Mouse (Mus musculus) MEL (cell line): ENCODE data around the gene Slco3a1. TPM values are rescaled to one million over a fixed set of nuclear protein-coding genes. Genes with fewer than 3 reads are reported as not detected.

Experiments
- DNase-seq: peaks from one replicate; pipeline ENCODE4 v3.0.0; 2011; ENCODE audit warnings: low read depth, low spot score
- H3K27ac ChIP-seq: 2 replicates; pipeline ENCODE4 v1.5.1; 2012; ENCODE audit warnings: low read depth, mild to moderate bottlenecking, control low read depth, low read length, moderate library complexity; ENCODE audit not compliant: control insufficient read depth
- H3K27me3 ChIP-seq, 2 experiments: fragments of 150-350 bp in 1 of 2; sonication (generic) in 1 of 2; 2 replicates each; pipeline ENCODE4 v1.6.1; 2012; ENCODE audit warnings: low read length in 2 of 2, mild to moderate bottlenecking in 2 of 2, improper control_type of control experiment in 1 of 2, moderate library complexity in 1 of 2; ENCODE audit not compliant: insufficient read depth in 2 of 2, control insufficient read depth in 1 of 2
- H3K36me3 ChIP-seq, 2 experiments: 2 replicates each; pipeline ENCODE4 v1.6.1; 2012 to 2014; ENCODE audit warnings: low read length in 2 of 2, improper control_type of control experiment in 1 of 2, inconsistent platforms in 1 of 2, mild to moderate bottlenecking in 1 of 2; ENCODE audit not compliant: insufficient read depth in 2 of 2, control insufficient read depth in 1 of 2
- H3K4me1 ChIP-seq, 2 experiments: fragments of 150-350 bp in 1 of 2; sonication (generic) in 1 of 2; 2 replicates each; pipeline ENCODE4 v1.6.1; 2012; ENCODE audit warnings: low read length in 2 of 2, improper control_type of control experiment in 1 of 2, mild to moderate bottlenecking in 1 of 2; ENCODE audit not compliant: insufficient read depth in 2 of 2, control insufficient read depth in 1 of 2
- H3K4me3 ChIP-seq, 2 experiments: fragments of 150-350 bp in 1 of 2; sonication (generic) in 1 of 2; 2 replicates each; pipeline ENCODE4 v1.5.1; 2012; ENCODE audit warnings: low read depth in 2 of 2, low read length in 2 of 2, mild to moderate bottlenecking in 2 of 2, moderate library complexity in 2 of 2, control low read depth in 1 of 2, improper control_type of control experiment in 1 of 2; ENCODE audit not compliant: control insufficient read depth in 1 of 2, insufficient read depth in 1 of 2
- H3K79me2 ChIP-seq: 2 replicates; pipeline ENCODE4 v1.6.1; 2012; ENCODE audit warnings: mild to moderate bottlenecking, low read length, moderate library complexity; ENCODE audit not compliant: control insufficient read depth, poor library complexity, insufficient read depth
- H3K9ac ChIP-seq: 2 replicates; pipeline ENCODE4 v1.6.1; 2012; ENCODE audit warnings: low read depth, mild to moderate bottlenecking, control low read depth, low read length, moderate library complexity; ENCODE audit not compliant: control insufficient read depth, poor library complexity, severe bottlenecking
- H3K9me3 ChIP-seq: fragments of 150-350 bp; sonication (generic); replicated peaks from 2 replicates; pipeline ENCODE4 v1.6.1; 2012; ENCODE audit warnings: mild to moderate bottlenecking, low read length, improper control_type of control experiment, moderate library complexity; ENCODE audit not compliant: insufficient read depth
- CHD1 ChIP-seq: IDR thresholded peaks from 2 replicates; pipeline ENCODE4 v1.6.1; 2012; ENCODE audit warnings: low read depth, mild to moderate bottlenecking, inconsistent platforms, low read length, improper control_type of control experiment
- CTCF ChIP-seq, 3 experiments: IDR thresholded peaks in 2 of 3; conservative IDR thresholded peaks in 1 of 3; 2 replicates each; pipeline ENCODE4 v1.5.1; 2011 to 2012; ENCODE audit warnings: low read length in 3 of 3, low read depth in 2 of 3, mild to moderate bottlenecking in 2 of 3, improper control_type of control experiment in 1 of 3, inconsistent platforms in 1 of 3, mixed read lengths in 1 of 3, moderate library complexity in 1 of 3; ENCODE audit not compliant: control insufficient read depth in 1 of 3, insufficient read depth in 1 of 3, poor library complexity in 1 of 3, severe bottlenecking in 1 of 3
- E2F4 ChIP-seq: IDR thresholded peaks from 2 replicates; pipeline ENCODE4 v1.6.1; 2011; ENCODE audit warnings: low read depth, low read length, improper control_type of control experiment, borderline replicate concordance
- ETS1 ChIP-seq: IDR thresholded peaks from 2 replicates; pipeline ENCODE4 v1.6.1; 2012; ENCODE audit warnings: low read depth, mild to moderate bottlenecking, inconsistent platforms, low read length, improper control_type of control experiment, moderate library complexity
- GATA1 ChIP-seq: IDR thresholded peaks from 2 replicates; pipeline ENCODE4 v1.6.1; 2011; ENCODE audit warnings: low read depth, low read length, improper control_type of control experiment
- HCFC1 ChIP-seq: IDR thresholded peaks from 2 replicates; pipeline ENCODE4 v1.6.1; 2012; ENCODE audit warnings: low read depth, mild to moderate bottlenecking, inconsistent platforms, low read length, improper control_type of control experiment, moderate library complexity
- MAFK ChIP-seq: IDR thresholded peaks from 2 replicates; pipeline ENCODE4 v1.6.1; 2011; ENCODE audit warnings: low read depth, mild to moderate bottlenecking, low read length, improper control_type of control experiment, borderline replicate concordance
- MAX ChIP-seq: IDR thresholded peaks from 2 replicates; pipeline ENCODE4 v1.6.1; 2011; ENCODE audit warnings: low read length, improper control_type of control experiment
- MXI1 ChIP-seq: IDR thresholded peaks from 2 replicates; pipeline ENCODE4 v1.6.1; 2011; ENCODE audit warnings: mild to moderate bottlenecking, low read depth, low read length, improper control_type of control experiment
- MYC ChIP-seq: IDR thresholded peaks from 2 replicates; pipeline ENCODE4 v1.6.1; 2011; ENCODE audit warnings: low read depth, mild to moderate bottlenecking, low read length, improper control_type of control experiment, moderate library complexity
- NELFE ChIP-seq: IDR thresholded peaks from 2 replicates; pipeline ENCODE4 v1.6.1; 2011; ENCODE audit warnings: low read depth, low read length, improper control_type of control experiment
- NRF1 ChIP-seq: IDR thresholded peaks from 2 replicates; pipeline ENCODE4 v1.6.1; 2014; ENCODE audit warnings: low read depth, mild to moderate bottlenecking, inconsistent platforms, low read length, improper control_type of control experiment, moderate library complexity; ENCODE audit not compliant: poor library complexity, insufficient read depth, severe bottlenecking
- POLR2AphosphoS5 ChIP-seq: IDR thresholded peaks from 2 replicates; pipeline ENCODE4 v1.6.1; 2012; ENCODE audit warnings: low read depth, borderline replicate concordance, mild to moderate bottlenecking, inconsistent platforms, low read length, moderate library complexity, mixed read lengths
- RAD21 ChIP-seq: IDR thresholded peaks from 2 replicates; pipeline ENCODE4 v1.6.1; 2011; ENCODE audit warnings: mild to moderate bottlenecking, low read depth, low read length, improper control_type of control experiment
- RCOR1 ChIP-seq: IDR thresholded peaks from 2 replicates; pipeline ENCODE4 v1.6.1; 2012; ENCODE audit warnings: low read depth, mild to moderate bottlenecking, inconsistent platforms, low read length, improper control_type of control experiment
- SMC3 ChIP-seq: IDR thresholded peaks from 2 replicates; pipeline ENCODE4 v1.6.1; 2011; ENCODE audit warnings: low read depth, low read length, improper control_type of control experiment
- USF1 ChIP-seq: IDR thresholded peaks from 2 replicates; pipeline ENCODE4 v1.6.1; 2014; ENCODE audit warnings: low read depth, mild to moderate bottlenecking, inconsistent platforms, low read length, improper control_type of control experiment, moderate library complexity
- USF2 ChIP-seq, 2 experiments: IDR thresholded peaks; 2 replicates each; pipeline ENCODE4 v1.6.1; 2011 to 2012; ENCODE audit warnings: improper control_type of control experiment in 2 of 2, low read length in 2 of 2, borderline replicate concordance in 1 of 2, inconsistent platforms in 1 of 2, low read depth in 1 of 2, mild to moderate bottlenecking in 1 of 2; ENCODE audit not compliant: insufficient read depth in 1 of 2
- ZC3H11A ChIP-seq: IDR thresholded peaks from 2 replicates; pipeline ENCODE4 v1.6.1; 2012; ENCODE audit warnings: low read depth, mild to moderate bottlenecking, inconsistent platforms, low read length, improper control_type of control experiment
- ZKSCAN1 ChIP-seq: IDR thresholded peaks from 2 replicates; pipeline ENCODE4 v1.6.1; 2012; ENCODE audit warnings: low read depth, mild to moderate bottlenecking, inconsistent platforms, low read length, improper control_type of control experiment, moderate library complexity
- ZNF384 ChIP-seq: IDR thresholded peaks from 2 replicates; pipeline ENCODE4 v1.6.1; 2012; ENCODE audit warnings: low read depth, mild to moderate bottlenecking, inconsistent platforms, low read length, improper control_type of control experiment
- polyA plus RNA-seq, 2 experiments: library from polyadenylated mRNA; stranded (reverse) in 1 of 2; unstranded in 1 of 2; fragments of >175 nt in 1 of 2; fragments of >200 nt in 1 of 2; gene quantifications; 2 replicates each; pipeline versions ENCODE4 v1.2.1 to v1.2.4; 2012; ENCODE audit warnings: low replicate concordance in 2 of 2, low read depth in 1 of 2; ENCODE audit not compliant: insufficient read length in 2 of 2, insufficient read depth in 1 of 2, missing spikeins in 1 of 2
- total RNA-seq: library from RNA; depleted of rRNA; stranded (reverse); fragments of 300-350 nt; gene quantifications from 2 replicates; pipeline ENCODE4 v1.2.3, GENCODE M21; 2012

Gene Slco3a1
- total and polyA plus RNA-seq, 3 experiments = 17.6 to 20.9 TPM; not detected in 1

GRCm38 (mm10) chr7:74484024-74484385, 70.6 kb downstream of the Slco3a1 start:
- Histone ChIP-seq H3K9ac (no peak overlapping the region), H3K79me2 (no peaks in the 10 kb centered on the region), H3K27me3 (no peaks in the 10 kb centered on the region), H3K4me1 (no peaks in the 10 kb centered on the region), H3K27ac (no peak overlapping the region), H3K36me3 (no peaks in the 10 kb centered on the region), H3K9me3 (no peaks in the 10 kb centered on the region), H3K4me3 (no peak overlapping the region)
- DNase-seq = no peak
- TF ChIP-seq ETS1 (no peak), MAX (no peak), HCFC1 (no peak), MXI1 (no peak), ZNF384 (no peak), ZC3H11A (no peak), CHD1 (no peak), RCOR1 (no peak), CTCF (IDR thresholded peaks at IDR 0.05 in 2 of 3, conservative IDR thresholded peaks at IDR 0.05 in 1 of 3; ENCODE audit: control insufficient read depth in 1 of 3, insufficient read depth in 1 of 3, low read depth in 2 of 3, low read length in 3 of 3, poor library complexity in 1 of 3, severe bottlenecking in 1 of 3) (no peak), RAD21 (no peak), SMC3 (no peak), USF1 (no peak), ZKSCAN1 (no peak), NELFE (no peak), E2F4 (no peak), MYC (no peak), NRF1 (no peak), POLR2AphosphoS5 (no peak), MAFK (no peak)

GRCm38 (mm10) chr7:74483294-74484023, 71.1 kb downstream of the Slco3a1 start:
- Histone ChIP-seq H3K27ac (no peak overlapping the region), H3K36me3 (no peaks in the 10 kb centered on the region), H3K9ac (no peak overlapping the region), H3K4me1 (no peaks in the 10 kb centered on the region), H3K4me3 (no peak overlapping the region), H3K9me3 (no peaks in the 10 kb centered on the region), H3K27me3 (no peaks in the 10 kb centered on the region), H3K79me2 (no peaks in the 10 kb centered on the region)
- DNase-seq = no peak
- no peak for TF ChIP-seq USF2 (IDR thresholded peaks at IDR 0.05; ENCODE audit: borderline replicate concordance in 1 of 2, insufficient read depth in 1 of 2, low read depth in 1 of 2, low read length in 2 of 2)
- no peak for TF ChIP-seq GATA1
- no peak for TF ChIP-seq ZKSCAN1
